Mouse (Mus musculus): ENCODE data around the gene Mad1l1.

- TF ChIP-seq POLR2A (IDR thresholded peaks at IDR 0.05; ENCODE audit: low read depth, low read length) (no peak), CTCF (conservative IDR thresholded peaks at IDR 0.05; ENCODE audit: insufficient read depth, insufficient read length, low read depth, low read length) (no peak)
Observed at GRCm38 (mm10) chr5:140162071-140162845, 159.1 kb downstream of the Mad1l1 start.

All from kidney, adult 2 months (tissue).